Mouse (Mus musculus) c-Kit-positive CD71-positive TER-119-positive erythroid progenitor cells, embryonic 14.5 days (primary cell): ENCODE measurements around the gene Mbnl2.
"Not testable (repeated sequence)": the region's sequence is repeated elsewhere in the genome, so short reads cannot be mapped to it uniquely, and the experiment has no call there.

Source experiments
- DNase-seq: peaks from one replicate; pipeline ENCODE4 v3.0.0-alpha.2; 2013; ENCODE audit warnings: low spot score

Mbnl2 gene

GRCm38 (mm10) chr14:120359608-120360007 lies 84.1 kb downstream of the Mbnl2 start:
- not testable (repeated sequence) for DNase-seq

GRCm38 (mm10) chr14:120361121-120361520 lies 85.7 kb downstream of the Mbnl2 start:
- no peak for DNase-seq

- no peak for DNase-seq
Observed at GRCm38 (mm10) chr14:120362409-120362992, 87.0 kb downstream of the Mbnl2 start.

- DNase-seq: no peak
Observed at GRCm38 (mm10) chr14:120363090-120363818, 87.8 kb downstream of the Mbnl2 start.

GRCm38 (mm10) chr14:120365088-120365487 lies 89.6 kb downstream of the Mbnl2 start:
- DNase-seq: no peak

GRCm38 (mm10) chr14:120366962-120367361 lies 91.5 kb downstream of the Mbnl2 start:
- DNase-seq: no peak

- no peak for DNase-seq
Observed at GRCm38 (mm10) chr14:120367589-120367988, 92.1 kb downstream of the Mbnl2 start.

- DNase-seq: no peak
Observed at GRCm38 (mm10) chr14:120368456-120368855, 93.0 kb downstream of the Mbnl2 start.

GRCm38 (mm10) chr14:120368914-120369391 lies 93.5 kb downstream of the Mbnl2 start:
- no peak for DNase-seq

- DNase-seq: no peak
Observed at GRCm38 (mm10) chr14:120370044-120370443, 94.6 kb downstream of the Mbnl2 start.

GRCm38 (mm10) chr14:120370631-120371030 lies 95.2 kb downstream of the Mbnl2 start:
- DNase-seq: no peak

GRCm38 (mm10) chr14:120371174-120371573 lies 95.7 kb downstream of the Mbnl2 start:
- no peak for DNase-seq

- DNase-seq: no peak
Observed at GRCm38 (mm10) chr14:120373026-120374024, 97.9 kb downstream of the Mbnl2 start.

- DNase-seq: no peak
Observed at GRCm38 (mm10) chr14:120374786-120375185, 99.3 kb downstream of the Mbnl2 start.

GRCm38 (mm10) chr14:120377192-120377591 lies 101.7 kb downstream of the Mbnl2 start:
- no peak for DNase-seq

GRCm38 (mm10) chr14:120378002-120378401 lies 102.5 kb downstream of the Mbnl2 start:
- DNase-seq: no peak

GRCm38 (mm10) chr14:120379716-120380115 lies 104.2 kb downstream of the Mbnl2 start:
- DNase-seq: no peak

- DNase-seq: no peak
Observed at GRCm38 (mm10) chr14:120381378-120382134, 106.1 kb downstream of the Mbnl2 start.

GRCm38 (mm10) chr14:120382179-120382578 lies 106.7 kb downstream of the Mbnl2 start:
- DNase-seq: no peak

- DNase-seq: no peak
Observed at GRCm38 (mm10) chr14:120383186-120383851, 107.8 kb downstream of the Mbnl2 start.

GRCm38 (mm10) chr14:120384615-120385014 lies 109.1 kb downstream of the Mbnl2 start:
- DNase-seq: no peak
